Mouse (Mus musculus) layer of hippocampus, adult 9-11 months (tissue): ENCODE measurements around the gene Pbxip1.

Experiments
- DNase-seq: peaks from one replicate; pipeline ENCODE4 v3.0.0; 2022

The Pbxip1 gene

GRCm38 (mm10) chr3:89490790-89491189, 54.3 kb downstream of the Pbxip1 start:
- DNase-seq, result no peak

- no peak for DNase-seq
Measured at GRCm38 (mm10) chr3:89491559-89491958, 55.1 kb downstream of the Pbxip1 start.

GRCm38 (mm10) chr3:89492701-89493151, 56.2 kb downstream of the Pbxip1 start:
- DNase-seq, result no peak

GRCm38 (mm10) chr3:89494630-89495029, 58.1 kb downstream of the Pbxip1 start:
- no peak for DNase-seq

- no peak for DNase-seq
Measured at GRCm38 (mm10) chr3:89496366-89496765, 59.9 kb downstream of the Pbxip1 start.

GRCm38 (mm10) chr3:89499696-89500095, 63.2 kb downstream of the Pbxip1 start:
- no peak for DNase-seq
